Mouse (Mus musculus): ENCODE data around the gene Angptl2. TPM values are rescaled to one million over a fixed set of nuclear protein-coding genes. Genes with fewer than 3 reads are reported as not detected.

The Angptl2 gene
- polyA plus RNA-seq, 1 experiment from 2014 or later = 10.8 TPM

- Histone ChIP-seq H3K27me3 (no peaks in the 10 kb centered on the region), H3K27ac (replicated peaks) (no peak overlapping the region)
- 92% methylated on average over 6 of the region's 6 CpGs for WGBS
These were observed 21.7 kb downstream of the Angptl2 start for GRCm38 (mm10) chr2:33237581-33237980.

DNA sequence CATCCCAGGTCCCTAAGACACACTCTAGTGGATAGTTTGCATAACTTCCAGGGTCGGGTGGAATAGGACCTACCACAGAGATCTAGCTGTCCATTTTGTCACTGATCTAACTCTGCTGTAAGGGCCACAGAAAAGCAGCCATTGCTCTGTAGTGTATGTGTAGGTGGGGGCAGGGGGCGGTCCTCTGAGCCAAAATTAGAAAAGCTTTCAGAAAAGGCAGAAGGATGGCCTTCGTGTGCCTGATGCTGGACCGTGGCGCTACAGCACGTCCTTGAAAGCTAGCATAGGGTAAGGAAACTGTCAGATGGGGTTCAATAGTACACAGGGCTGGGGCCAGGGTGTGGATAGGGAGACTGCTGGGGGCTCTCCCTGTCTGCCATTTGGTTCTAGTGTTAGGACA, 29.0 kb downstream of the Angptl2 start:
- Histone ChIP-seq H3K9me3 (no peaks in the 10 kb centered on the region), H3K27ac (replicated peaks) (no peak overlapping the region), H3K36me3 (0 out of 2 replicates have a peak, but pooled peaks cover 7% of the 10 kb centered on the region), H3K27me3 (no peaks in the 10 kb centered on the region), H3K4me3 (no peak overlapping the region), H3K9ac (replicated peaks) (no peak overlapping the region), H3K4me2 (replicated peaks) (no peak overlapping the region), H3K4me1 (no peaks in the 10 kb centered on the region)
- WGBS = 85% methylated on average over 6 of the region's 6 CpGs
- ATAC-seq (replicated peaks) = no peak

More at GRCm38 (mm10) chr2:33237581-33237980, 21.7 kb downstream of the Angptl2 start:
- no peak overlapping the region for H3K9ac ChIP-seq (replicated peaks)
- no peaks in the 10 kb centered on the region for H3K9me3 ChIP-seq
- H3K4me2 ChIP-seq (replicated peaks) = no peak overlapping the region
- peaks cover 9% of the 10 kb centered on the region; the same call in 1 of the 2 replicates for H3K4me1 ChIP-seq
- 0 out of 2 replicates have a peak, but pooled peaks cover 3% of the 10 kb centered on the region for H3K36me3 ChIP-seq
- H3K4me3 ChIP-seq = no peak overlapping the region
- ATAC-seq (replicated peaks) = no peak

GRCm38 (mm10) chr2:33245350-33245749, 29.5 kb downstream of the Angptl2 start:
- ATAC-seq (replicated peaks) = no peak
- no peaks in the 10 kb centered on the region for H3K27me3 ChIP-seq
- no peak overlapping the region for H3K4me2 ChIP-seq (replicated peaks)

DNA sequence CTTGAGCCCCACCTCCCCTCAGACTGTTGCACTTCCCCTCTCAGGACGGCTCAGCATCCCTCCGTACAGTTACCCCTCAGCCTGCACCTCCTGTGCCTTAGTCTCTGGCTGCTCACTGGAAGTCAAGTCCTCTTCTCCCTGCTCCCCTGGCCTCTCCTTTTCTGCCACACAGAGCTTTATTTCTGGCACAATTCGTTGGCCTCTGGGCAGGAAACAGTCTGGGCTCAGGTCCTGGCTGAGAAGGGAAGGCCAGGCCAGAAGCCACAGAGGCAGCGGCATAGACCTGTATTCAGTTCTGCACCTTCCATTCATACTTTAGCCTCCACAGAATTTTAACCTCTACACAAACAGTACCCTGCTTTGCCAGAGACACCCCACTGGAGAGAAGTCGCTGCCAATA, 31.0 kb downstream of the Angptl2 start:
- Histone ChIP-seq H3K9me3 (no peaks in the 10 kb centered on the region), H3K4me2 (replicated peaks) (no peak overlapping the region), H3K27me3 (no peaks in the 10 kb centered on the region), H3K36me3 (0 out of 2 replicates have a peak, but pooled peaks cover 6% of the 10 kb centered on the region), H3K9ac (replicated peaks) (no peak overlapping the region), H3K4me3 (no peak overlapping the region), H3K4me1 (no peaks in the 10 kb centered on the region), H3K27ac (replicated peaks) (no peak overlapping the region)
- no peak for ATAC-seq (replicated peaks)
- WGBS = 87% methylated on average over 5 of the region's 5 CpGs

More at GRCm38 (mm10) chr2:33245350-33245749, 29.5 kb downstream of the Angptl2 start:
- H3K27ac ChIP-seq (replicated peaks) = no peak overlapping the region
- H3K4me1 ChIP-seq = no peaks in the 10 kb centered on the region
- 0 out of 2 replicates have a peak, but pooled peaks cover 7% of the 10 kb centered on the region for H3K36me3 ChIP-seq
- no peak overlapping the region for H3K4me3 ChIP-seq
- no peaks in the 10 kb centered on the region for H3K9me3 ChIP-seq
- H3K9ac ChIP-seq (replicated peaks) = no peak overlapping the region

GRCm38 (mm10) chr2:33248549-33248948, 32.7 kb downstream of the Angptl2 start:
- WGBS = 94% methylated on average over 7 of the region's 7 CpGs
- no peaks in the 10 kb centered on the region for H3K27me3 ChIP-seq
- no peaks in the 10 kb centered on the region for H3K9me3 ChIP-seq
- peaks cover under 1% of the 10 kb centered on the region; the same call in 1 of the 2 replicates for H3K4me1 ChIP-seq
- no peak overlapping the region for H3K4me2 ChIP-seq (replicated peaks)
- no peak overlapping the region for H3K9ac ChIP-seq (replicated peaks)
- H3K4me3 ChIP-seq = no peak overlapping the region
- ATAC-seq (replicated peaks) = no peak
- H3K27ac ChIP-seq (replicated peaks) = no peak overlapping the region
- H3K36me3 ChIP-seq = no peaks in the 10 kb centered on the region

DNA sequence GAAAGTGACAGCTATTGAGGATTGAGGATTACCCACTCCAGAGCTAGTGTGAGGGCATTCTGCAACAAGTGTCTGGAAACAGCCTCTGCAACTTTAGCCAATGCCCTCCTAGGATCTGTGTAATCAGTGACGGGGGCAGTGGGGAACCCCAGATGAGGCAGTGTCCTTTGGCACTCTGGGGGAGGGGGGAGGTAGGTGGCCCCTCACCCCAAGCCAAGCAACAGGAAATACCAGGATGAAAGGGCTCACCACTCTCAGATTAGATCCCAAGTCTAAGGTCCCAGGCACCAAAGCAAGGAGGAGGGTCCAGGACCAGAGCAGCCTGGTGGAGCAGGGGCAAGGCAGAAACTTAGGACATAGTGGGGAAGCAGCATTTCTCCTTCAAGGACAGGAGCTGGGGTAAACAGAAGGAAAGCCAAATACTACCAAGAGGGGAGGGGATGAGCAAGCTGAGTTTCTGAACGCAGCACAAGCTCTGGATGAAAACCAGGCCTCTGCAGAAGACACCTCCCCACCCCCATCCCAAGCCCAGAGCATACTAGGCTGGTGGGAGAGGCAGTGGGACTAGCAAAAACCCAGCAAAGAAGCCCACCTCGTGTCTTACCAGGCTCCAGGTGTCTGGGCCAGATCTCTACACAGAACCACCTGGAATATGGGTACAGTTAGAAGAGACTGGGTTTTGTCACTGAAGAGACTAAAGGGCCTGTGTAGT, 34.2 kb downstream of the Angptl2 start:
- no peak overlapping the region for H3K4me3 ChIP-seq
- H3K9me3 ChIP-seq = no peaks in the 10 kb centered on the region
- no peak for ATAC-seq (replicated peaks)
- 75% methylated on average over 3 of the region's 3 CpGs for WGBS
- peaks cover 9% of the 10 kb centered on the region; the same call in 1 of the 2 replicates for H3K4me1 ChIP-seq
- H3K4me2 ChIP-seq (replicated peaks) = no peak overlapping the region
- no peak overlapping the region for H3K9ac ChIP-seq (replicated peaks)
- no peaks in the 10 kb centered on the region for H3K27me3 ChIP-seq
- no peak overlapping the region for H3K27ac ChIP-seq (replicated peaks)
- H3K36me3 ChIP-seq = no peaks in the 10 kb centered on the region

DNA sequence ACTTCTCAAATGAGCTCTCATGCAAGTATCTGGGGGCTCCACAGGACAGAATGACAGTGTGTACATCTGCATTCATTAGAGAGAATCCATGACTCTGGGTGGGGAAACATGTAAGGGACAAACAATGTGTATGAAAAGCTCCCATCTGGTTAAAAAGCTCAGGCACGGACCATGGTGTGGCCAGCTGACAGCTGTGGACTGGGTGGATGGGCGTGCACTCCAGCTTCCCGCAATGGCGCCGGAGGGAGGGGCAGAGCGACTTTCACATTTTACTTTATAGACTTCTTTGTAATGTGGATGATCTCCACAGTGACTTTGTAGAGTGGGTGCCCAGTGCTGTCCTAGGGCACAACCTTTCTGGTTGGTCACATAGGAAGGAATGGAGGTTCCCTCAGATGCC, 36.9 kb downstream of the Angptl2 start:
- H3K27me3 ChIP-seq = no peaks in the 10 kb centered on the region
- 86% methylated on average over 6 of the region's 6 CpGs for WGBS
- no peak overlapping the region for H3K27ac ChIP-seq (replicated peaks)
- no peak overlapping the region for H3K4me2 ChIP-seq (replicated peaks)
- no peak for ATAC-seq (replicated peaks)
- H3K9me3 ChIP-seq = no peaks in the 10 kb centered on the region
- H3K36me3 ChIP-seq = no peaks in the 10 kb centered on the region
- no peak overlapping the region for H3K4me3 ChIP-seq
- no peak overlapping the region for H3K9ac ChIP-seq (replicated peaks)
- H3K4me1 ChIP-seq = peaks cover 9% of the 10 kb centered on the region; the same call in 1 of the 2 replicates

GRCm38 (mm10) chr2:33253572-33254190, 37.8 kb downstream of the Angptl2 start:
- H3K9me3 ChIP-seq = no peaks in the 10 kb centered on the region
- WGBS = 55% methylated on average over 4 of the region's 4 CpGs
- H3K27me3 ChIP-seq = no peaks in the 10 kb centered on the region
- H3K27ac ChIP-seq (replicated peaks) = no peak overlapping the region; the same call in 1 of the 2 replicates
- no peak overlapping the region for H3K4me3 ChIP-seq
- H3K9ac ChIP-seq (replicated peaks) = no peak overlapping the region
- no peak for ATAC-seq (replicated peaks)
- no peak overlapping the region for H3K4me2 ChIP-seq (replicated peaks)
- H3K36me3 ChIP-seq = no peaks in the 10 kb centered on the region
- peaks cover 9% of the 10 kb centered on the region; the same call in 1 of the 2 replicates for H3K4me1 ChIP-seq

GRCm38 (mm10) chr2:33254318-33254985, 38.6 kb downstream of the Angptl2 start:
- ATAC-seq (replicated peaks) = no peak
- Histone ChIP-seq H3K4me2 (replicated peaks) (no peak overlapping the region), H3K27me3 (no peaks in the 10 kb centered on the region), H3K9me3 (no peaks in the 10 kb centered on the region), H3K4me3 (no peak overlapping the region), H3K4me1 (peaks cover 9% of the 10 kb centered on the region; the same call in 1 of the 2 replicates), H3K9ac (replicated peaks) (no peak overlapping the region), H3K27ac (replicated peaks) (0 out of 2 replicates have a peak overlapping the region, but pooled peaks have one; percentile 2), H3K36me3 (0 out of 2 replicates have a peak, but pooled peaks cover under 1% of the 10 kb centered on the region)
- WGBS = 75% methylated on average over 9 of the region's 9 CpGs

- no peaks in the 10 kb centered on the region for H3K9me3 ChIP-seq
- H3K9ac ChIP-seq (replicated peaks) = no peak overlapping the region
- H3K27me3 ChIP-seq = no peaks in the 10 kb centered on the region
- peaks cover 19% of the 10 kb centered on the region for H3K4me1 ChIP-seq
- 0 out of 2 replicates have a peak, but pooled peaks cover 4% of the 10 kb centered on the region for H3K36me3 ChIP-seq
- H3K4me3 ChIP-seq = no peak overlapping the region
- no peak overlapping the region for H3K27ac ChIP-seq (replicated peaks)
- 92% methylated on average over 3 of the region's 3 CpGs for WGBS
- H3K4me2 ChIP-seq (replicated peaks) = no peak overlapping the region
- ATAC-seq (replicated peaks) = no peak
These were observed 41.1 kb downstream of the Angptl2 start for GRCm38 (mm10) chr2:33256769-33257537.

DNA sequence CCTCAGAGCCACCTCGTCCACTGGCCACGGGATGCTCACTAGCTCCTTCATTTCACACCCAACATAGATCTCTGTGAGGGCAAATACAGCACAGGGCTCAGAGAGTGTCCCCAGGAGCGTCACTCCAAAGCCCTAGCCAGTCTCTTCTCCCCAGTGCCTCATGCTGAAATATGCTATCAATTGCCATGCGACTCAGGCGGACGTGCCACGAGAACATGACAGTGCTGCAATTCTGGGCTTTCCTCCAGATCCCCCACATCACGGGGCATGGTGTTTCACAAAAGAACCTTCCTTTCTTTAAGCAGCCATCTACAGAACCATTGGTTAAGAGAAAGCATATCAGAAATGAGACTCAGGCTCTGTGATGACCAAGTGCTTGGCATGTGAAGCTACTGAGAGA, 44.9 kb downstream of the Angptl2 start:
- H3K9ac ChIP-seq (replicated peaks) = no peak overlapping the region
- no peak for ATAC-seq (replicated peaks)

More for the DNA sequence above, 44.9 kb downstream of the Angptl2 start:
- H3K4me2 ChIP-seq (replicated peaks) = no peak overlapping the region
- H3K4me1 ChIP-seq = peaks cover 14% of the 10 kb centered on the region
- H3K27me3 ChIP-seq = no peaks in the 10 kb centered on the region
- 56% methylated on average over 8 of the region's 8 CpGs for WGBS
- H3K9me3 ChIP-seq = no peaks in the 10 kb centered on the region
- 0 out of 2 replicates have a peak, but pooled peaks cover 4% of the 10 kb centered on the region for H3K36me3 ChIP-seq
- no peak overlapping the region for H3K4me3 ChIP-seq
- no peak overlapping the region for H3K27ac ChIP-seq (replicated peaks)

All from forebrain, embryonic 15.5 days (tissue).